Mouse (Mus musculus) C2C12 (cell line): ENCODE data around the gene Xylt1. TPM values are rescaled to one million over a fixed set of nuclear protein-coding genes. Genes with fewer than 3 reads are reported as not detected.

Experiments
- H3K27me3 ChIP-seq: one replicate; pipeline ENCODE4 v1.6.1; 2011; ENCODE audit not compliant: control insufficient read depth, insufficient read depth, insufficient read length
- H3K36me3 ChIP-seq: one replicate; pipeline ENCODE4 v1.6.1; 2011; ENCODE audit not compliant: control insufficient read depth, insufficient read depth
- H3K4me3 ChIP-seq: one replicate; pipeline ENCODE4 v1.5.1; 2011; ENCODE audit warnings: mild to moderate bottlenecking, control low read depth; ENCODE audit not compliant: poor library complexity, insufficient read depth, severe bottlenecking
- H3K79me2 ChIP-seq: one replicate; pipeline ENCODE4 v1.6.1; 2011; ENCODE audit not compliant: control insufficient read depth, insufficient read depth
- H3K79me3 ChIP-seq: one replicate; pipeline ENCODE4 v1.6.1; 2011; ENCODE audit warnings: low read depth, control low read depth
- H3ac ChIP-seq: one replicate; pipeline ENCODE3; 2011; ENCODE audit warnings: low read depth; ENCODE audit not compliant: control insufficient read depth, insufficient read length
- CEBPB ChIP-seq: IDR thresholded peaks from one replicate; pipeline ENCODE4 v1.6.1; 2011; ENCODE audit warnings: low read depth, mild to moderate bottlenecking, control low read depth, moderate library complexity
- CTCF ChIP-seq: IDR thresholded peaks from one replicate; pipeline ENCODE4 v1.5.1; 2011; ENCODE audit not compliant: control insufficient read depth, insufficient read depth, insufficient read length
- FOSL1 ChIP-seq: IDR thresholded peaks from one replicate; pipeline ENCODE4 v1.8.0; 2011; ENCODE audit warnings: mild to moderate bottlenecking, low read length; ENCODE audit not compliant: poor library complexity, insufficient read depth, severe bottlenecking
- MAX ChIP-seq: IDR thresholded peaks from one replicate; pipeline ENCODE4 v1.6.1; 2011; ENCODE audit warnings: mild to moderate bottlenecking, control low read depth
- MYOD1 ChIP-seq: IDR thresholded peaks from one replicate; pipeline ENCODE4 v1.6.1; 2011; ENCODE audit warnings: low read depth; ENCODE audit not compliant: control insufficient read depth, insufficient read length
- MYOG ChIP-seq: IDR thresholded peaks from one replicate; pipeline ENCODE4 v1.6.1; 2011; ENCODE audit not compliant: control insufficient read depth, insufficient read length; ENCODE audit errors: extremely low read depth
- USF1 ChIP-seq: IDR thresholded peaks from one replicate; pipeline ENCODE4 v1.6.1; 2011; ENCODE audit warnings: low read depth, mild to moderate bottlenecking, control low read depth, moderate library complexity
- polyA plus RNA-seq: library from polyadenylated mRNA; unstranded; fragments of >200 nt; fragmentation: generic; extraction: Trizol; gene quantifications from one replicate; pipeline ENCODE4 v1.2.1, GENCODE M21; 2012; ENCODE audit warnings: missing spikeins

Gene Xylt1
- polyA plus RNA-seq, 1 experiment: not detected

DNA sequence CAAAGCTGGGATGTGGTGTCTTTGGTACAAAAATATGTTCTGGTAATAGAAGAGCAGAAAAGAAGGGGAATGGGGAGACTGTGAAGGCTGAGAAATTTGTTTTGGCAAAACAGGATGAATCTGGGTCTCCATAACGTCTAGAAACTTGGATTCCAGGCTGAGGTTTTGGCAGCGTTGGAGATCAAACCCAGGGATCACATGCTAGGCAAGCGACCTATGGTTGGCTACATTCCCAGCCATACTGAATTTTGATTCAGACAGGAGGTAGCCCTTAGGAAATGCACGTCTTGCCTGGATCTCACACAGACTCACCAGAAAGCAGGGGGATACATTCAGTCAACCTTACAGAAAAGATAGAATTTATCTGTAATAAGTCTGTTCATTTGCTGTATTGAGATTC lies 84.2 kb downstream of the Xylt1 start:
- Histone ChIP-seq H3K36me3 (no peaks in the 10 kb centered on the region), H3K27me3 (no peaks in the 10 kb centered on the region), H3K79me2 (no peaks in the 10 kb centered on the region), H3ac (no peak overlapping the region), H3K4me3 (no peak overlapping the region), H3K79me3 (no peaks in the 10 kb centered on the region)
- TF ChIP-seq MYOG (no peak), CTCF (no peak), MAX (no peak), FOSL1 (no peak), USF1 (no peak), MYOD1 (no peak), CEBPB (no peak)

DNA sequence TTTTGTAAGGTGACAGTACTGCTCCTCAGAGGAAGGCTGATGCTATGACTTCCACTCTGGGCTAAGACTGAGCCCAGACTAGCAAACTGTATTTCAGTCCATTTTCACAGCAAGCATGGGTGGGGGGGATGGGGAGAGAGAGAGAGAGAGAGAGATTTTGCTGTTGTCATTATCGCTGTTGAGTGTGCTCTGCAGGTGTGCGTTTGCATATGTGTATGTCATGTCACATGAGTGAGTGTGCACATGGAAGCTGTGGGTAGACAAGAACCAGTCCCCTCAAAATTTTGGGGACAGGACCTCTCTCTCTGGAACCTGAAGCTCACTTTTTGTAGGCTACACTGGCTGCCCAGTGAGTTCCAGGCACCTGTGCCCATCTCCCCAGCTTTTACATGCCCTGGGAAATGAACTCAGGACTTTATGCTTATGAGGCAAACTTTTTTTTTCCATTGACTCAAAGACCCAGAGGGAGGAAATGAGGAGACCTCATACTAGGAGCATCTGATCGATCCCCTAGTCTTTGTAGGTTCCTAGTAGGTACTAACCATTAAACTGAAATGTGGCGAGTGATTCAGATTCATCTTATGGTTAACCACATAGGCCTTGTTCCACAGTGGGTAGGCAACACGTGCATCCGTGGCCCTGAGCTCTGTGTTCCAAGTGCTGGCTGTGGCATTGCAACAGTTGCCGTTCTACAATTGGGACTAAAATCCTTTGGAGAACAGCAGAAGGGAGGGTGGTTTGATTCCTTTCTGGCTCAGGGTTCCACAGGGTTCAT lies 85.4 kb downstream of the Xylt1 start:
- Histone ChIP-seq H3K79me3 (no peaks in the 10 kb centered on the region), H3K4me3 (no peak overlapping the region), H3K79me2 (no peaks in the 10 kb centered on the region), H3K27me3 (no peaks in the 10 kb centered on the region), H3ac (no peak overlapping the region), H3K36me3 (no peaks in the 10 kb centered on the region)
- TF ChIP-seq FOSL1 (no peak), MYOG (no peak), USF1 (no peak), CEBPB (no peak), MYOD1 (no peak), CTCF (no peak)

DNA sequence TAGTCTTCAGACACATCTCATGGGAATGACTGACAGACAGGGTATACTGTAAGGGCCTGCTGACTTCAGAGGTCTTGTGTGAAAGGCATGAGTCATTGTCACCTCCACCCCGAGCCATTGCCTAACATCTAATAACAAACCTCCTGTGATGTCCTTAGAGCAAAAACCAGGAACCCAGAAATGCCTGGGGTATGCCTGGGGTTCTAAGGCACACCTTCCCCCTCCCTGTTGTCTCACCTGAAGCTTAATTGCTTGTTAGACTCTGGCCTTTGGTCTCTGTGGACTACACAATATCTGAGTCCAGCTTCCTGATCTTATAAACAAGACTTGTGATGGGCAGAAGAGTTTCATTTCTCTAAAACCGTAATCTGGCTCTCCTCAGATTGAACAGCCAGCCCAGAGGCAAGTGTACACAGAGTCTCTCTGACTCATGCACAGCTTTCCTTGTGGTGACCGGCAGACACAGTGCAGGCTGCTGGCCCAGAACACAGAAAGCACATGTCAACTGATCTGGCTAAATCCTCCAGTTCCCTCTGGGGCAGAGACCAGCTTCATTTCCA lies 89.5 kb downstream of the Xylt1 start:
- no peaks in the 10 kb centered on the region for H3K27me3 ChIP-seq
- no peak overlapping the region for H3K4me3 ChIP-seq
- H3K79me2 ChIP-seq: no peaks in the 10 kb centered on the region
- no peak overlapping the region for H3ac ChIP-seq
- H3K79me3 ChIP-seq: no peaks in the 10 kb centered on the region
- no peaks in the 10 kb centered on the region for H3K36me3 ChIP-seq
- TF ChIP-seq CEBPB (no peak), MYOG (no peak), MAX (no peak), CTCF (no peak)

DNA sequence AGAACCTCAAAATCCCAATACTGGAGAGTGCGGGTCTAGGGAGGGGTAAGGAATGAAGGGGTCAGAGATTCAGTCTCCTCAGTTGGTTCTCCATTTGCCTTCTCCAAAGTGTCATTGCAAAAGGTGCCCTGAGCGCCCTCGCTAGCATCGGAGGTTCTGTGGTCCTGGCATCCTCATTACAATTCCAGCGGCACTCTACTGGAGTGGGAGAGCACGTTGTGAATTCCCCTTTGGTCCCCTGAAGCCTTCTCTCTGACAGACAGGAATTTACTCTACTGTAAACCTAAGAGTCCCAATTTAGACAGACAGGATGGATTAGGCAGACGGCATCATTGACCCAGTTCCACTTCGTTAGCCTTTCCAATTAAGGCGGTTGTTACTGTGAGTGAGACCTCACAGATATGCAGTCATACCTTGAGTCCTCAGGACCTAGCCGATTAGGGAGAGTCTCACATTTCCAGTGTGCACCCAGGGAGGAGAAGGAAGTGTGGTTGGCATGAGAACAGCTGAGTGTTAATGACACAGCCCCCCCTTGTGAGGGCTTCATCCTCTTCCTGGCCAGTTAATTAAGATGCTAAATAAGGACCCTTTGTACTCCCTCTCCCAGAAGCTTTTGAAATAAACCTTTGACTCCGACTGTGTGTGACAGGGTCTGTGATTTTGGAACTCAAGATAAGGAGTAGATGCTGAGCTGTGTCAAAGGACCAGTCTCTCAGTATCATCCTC lies 91.4 kb downstream of the Xylt1 start:
- H3K79me2 ChIP-seq: no peaks in the 10 kb centered on the region
- no peaks in the 10 kb centered on the region for H3K27me3 ChIP-seq
- no peaks in the 10 kb centered on the region for H3K36me3 ChIP-seq
- no peak for TF ChIP-seq FOSL1
- no peak for TF ChIP-seq USF1
- TF ChIP-seq MAX: no peak
- no peak for TF ChIP-seq MYOD1
- H3K79me3 ChIP-seq: no peaks in the 10 kb centered on the region
- H3K4me3 ChIP-seq: no peak overlapping the region
- H3ac ChIP-seq: no peak overlapping the region

DNA sequence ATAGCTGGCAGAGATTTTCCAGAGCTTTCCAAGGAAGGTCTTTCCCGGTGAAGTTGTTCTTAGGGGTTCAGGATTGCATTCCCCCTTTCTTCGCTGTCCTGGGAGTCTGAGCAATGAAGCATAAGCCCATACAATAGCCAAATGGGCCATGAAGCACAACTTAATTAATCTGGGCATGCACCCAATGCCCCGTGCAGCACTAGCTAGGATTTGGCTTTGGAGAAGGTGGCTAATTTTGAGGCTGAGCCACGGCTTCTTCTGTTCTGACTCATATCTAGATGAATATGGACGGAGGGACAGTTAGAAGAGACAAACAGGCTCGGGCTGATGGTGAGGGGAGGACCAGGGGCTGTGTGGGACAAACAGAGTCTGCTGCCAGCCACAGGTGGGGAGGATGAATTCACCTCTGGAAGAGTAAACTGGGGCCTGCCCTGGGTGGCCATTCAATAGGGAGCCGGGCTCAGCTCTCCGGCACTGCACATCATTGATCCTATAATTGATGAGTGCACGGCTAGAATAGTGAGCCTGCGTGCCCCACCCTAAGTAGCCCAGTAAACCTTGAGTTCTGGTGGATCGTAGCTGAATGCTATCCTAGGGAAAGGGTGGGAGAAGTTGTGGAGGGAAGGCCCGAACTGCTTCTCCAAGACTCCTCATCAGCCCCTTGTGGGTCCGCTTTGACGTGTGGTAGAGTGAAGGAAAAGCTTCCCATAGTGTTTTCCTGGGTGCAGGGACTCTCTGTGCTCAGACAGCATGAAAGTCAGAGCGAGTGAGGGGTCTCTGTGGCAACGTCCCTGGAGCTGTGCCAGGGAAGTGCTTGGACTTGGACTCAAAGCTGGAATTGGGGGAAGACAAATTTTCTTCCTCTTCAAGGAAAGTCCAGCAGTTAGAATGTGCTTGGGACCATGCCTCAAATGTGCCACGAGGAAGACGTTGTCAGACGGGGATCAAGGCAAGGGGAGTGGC lies 92.3 kb downstream of the Xylt1 start:
- TF ChIP-seq MAX (no peak), FOSL1 (no peak), CEBPB (no peak), MYOD1 (no peak), MYOG (no peak), CTCF (no peak)
- H3ac ChIP-seq: no peak overlapping the region
- H3K36me3 ChIP-seq: no peaks in the 10 kb centered on the region
- no peaks in the 10 kb centered on the region for H3K79me2 ChIP-seq
- no peak overlapping the region for H3K4me3 ChIP-seq
- no peaks in the 10 kb centered on the region for H3K27me3 ChIP-seq
- no peaks in the 10 kb centered on the region for H3K79me3 ChIP-seq
